Mouse (Mus musculus) left cerebral cortex, postnatal 4 days (tissue): ENCODE data around the gene Gm37419. TPM values are rescaled to one million over a fixed set of nuclear protein-coding genes. Genes with fewer than 3 reads are reported as not detected.

Experiments used
- DNase-seq: peaks from one replicate; pipeline ENCODE4 v3.0.0-alpha.2; 2022
- intact Hi-C: fragments of 180-260 bp; cut with DNase I; formaldehyde crosslinking; loops from one replicate; pipeline ENCODE4 v1.15.1; 2025
- total RNA-seq, 2 experiments: library from RNA; stranded (reverse); gene quantifications; 2 replicates each; pipeline ENCODE4 v1.2.3; 2021

The Gm37419 gene
- total RNA-seq, 2 experiments from 2014 or later: not detected

DNA sequence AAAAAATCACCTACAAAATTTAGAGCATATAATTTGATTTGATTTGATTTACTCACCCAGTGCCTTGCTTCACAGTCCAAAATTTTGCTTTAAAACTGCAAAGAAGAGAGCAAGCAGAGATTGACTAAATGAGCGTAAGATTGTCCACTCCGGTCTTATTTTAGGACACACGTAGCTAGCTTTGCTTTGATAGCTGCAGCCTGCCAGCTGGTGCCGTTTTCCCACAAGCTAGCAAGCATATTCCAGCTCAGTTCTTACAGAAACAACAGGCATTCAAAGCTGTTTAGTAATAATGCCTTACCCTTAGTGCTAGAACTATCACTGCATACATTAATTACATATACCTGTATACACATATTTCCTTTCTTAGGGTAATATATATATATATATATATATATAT, 9.8 kb upstream of the Gm37419 start:
- no peak for DNase-seq
- intact Hi-C loops: no loop called here

DNA sequence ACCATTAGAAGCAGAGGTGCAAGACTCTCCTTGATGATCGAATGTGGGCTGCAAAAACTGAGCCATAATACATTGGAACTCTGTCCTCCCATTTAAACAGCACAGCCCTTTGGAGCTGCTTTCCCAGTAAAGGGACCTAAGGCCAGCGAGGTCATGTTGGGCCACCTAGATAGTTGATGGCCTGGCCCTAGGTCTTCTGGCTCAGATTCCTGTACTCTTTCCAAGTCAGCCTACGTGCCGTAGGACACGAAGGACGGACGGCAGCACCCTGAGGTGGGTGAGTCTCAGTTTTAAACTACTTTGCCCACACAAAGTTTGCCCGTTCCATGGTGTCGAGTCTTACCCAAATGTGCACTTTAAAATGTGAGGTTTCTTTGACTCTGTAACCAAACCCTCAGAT, 8.8 kb upstream of the Gm37419 start:
- DNase-seq: no peak
- intact Hi-C loops: no loop called here

DNA sequence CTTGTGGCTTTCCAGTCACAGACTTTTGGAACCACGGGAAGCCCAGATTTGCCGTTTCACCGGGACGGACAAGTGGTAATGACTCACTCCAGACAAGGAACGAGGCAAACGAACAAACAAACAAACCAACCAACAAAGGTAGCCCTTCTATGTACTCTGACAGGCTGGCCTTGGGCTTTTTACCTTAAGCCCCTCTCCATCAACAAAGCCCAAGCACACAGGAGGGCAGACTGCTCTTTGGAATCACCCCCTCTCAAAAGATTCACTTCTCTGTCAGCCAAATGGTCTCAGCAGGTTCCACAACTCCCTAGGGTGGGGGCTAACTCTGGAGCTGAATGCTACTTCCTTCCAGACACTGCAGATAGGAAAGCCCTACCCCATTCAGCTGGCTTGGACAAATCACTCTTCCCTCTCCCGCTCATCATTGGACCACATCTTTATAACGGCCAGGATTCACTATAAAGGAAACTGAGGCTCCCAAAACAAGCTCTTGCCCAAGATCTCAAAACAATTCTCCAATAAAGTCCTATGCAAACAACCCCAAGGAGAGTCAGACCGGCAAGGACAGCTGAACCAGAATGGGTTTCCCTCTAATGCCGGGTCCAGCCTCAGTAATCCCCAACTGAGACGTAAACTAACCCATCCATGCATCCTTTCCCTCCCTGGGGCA, 7.9 kb upstream of the Gm37419 start:
- DNase-seq: no peak
- intact Hi-C loops: loop anchor here (5.0 to 10.0 kb wide), 3 partner anchors 834 to 1977 kb away; no protein-coding TSS in a partner anchor

DNA sequence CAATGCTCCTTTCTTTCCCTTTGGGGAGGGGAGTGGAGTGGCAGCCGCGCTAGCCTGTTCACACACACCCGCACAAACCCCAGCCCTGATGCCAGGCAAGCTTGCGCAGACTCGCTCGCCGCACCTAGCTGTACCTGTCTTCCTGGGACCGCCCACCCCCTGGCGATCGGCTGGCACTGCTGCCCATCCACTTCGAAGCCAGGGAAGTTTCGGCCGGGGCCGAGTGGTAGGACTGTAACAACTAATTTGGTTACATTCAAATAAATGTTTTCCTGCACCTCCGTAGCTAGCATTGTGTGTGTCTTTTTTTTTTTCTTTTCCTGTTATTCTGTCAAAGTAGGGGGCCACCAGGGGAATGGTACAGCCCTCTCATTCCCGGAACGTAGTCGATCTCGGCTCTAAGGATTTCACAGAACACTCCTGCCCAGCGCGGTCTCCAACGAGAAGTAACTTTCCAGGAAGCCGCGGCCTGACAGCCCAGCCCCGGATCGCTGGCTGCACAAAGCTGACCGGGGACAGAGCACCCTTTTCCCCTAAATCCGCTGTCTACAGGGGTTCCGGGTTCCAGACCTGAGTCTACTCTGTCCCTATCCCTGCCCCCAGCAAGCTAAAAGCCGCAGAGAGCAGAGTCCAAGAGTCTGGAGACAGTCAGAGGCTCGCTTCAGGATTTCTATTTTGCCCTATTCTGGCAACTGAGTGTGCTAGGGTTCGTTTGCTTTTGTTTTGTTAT, 7.1 kb upstream of the Gm37419 start:
- DNase-seq: no peak
- intact Hi-C loops: loop anchor here (5.0 to 10.0 kb wide), 3 partner anchors 834 to 1976 kb away; no protein-coding TSS in a partner anchor

- peak; percentile 82 for DNase-seq
- intact Hi-C loops: loop anchor here (2.0 to 10.0 kb wide), 4 partner anchors 833 to 1975 kb away; no protein-coding TSS in a partner anchor
Measured at GRCm38 (mm10) chr16:23981925-23982851, 6.1 kb upstream of the Gm37419 start.

DNA sequence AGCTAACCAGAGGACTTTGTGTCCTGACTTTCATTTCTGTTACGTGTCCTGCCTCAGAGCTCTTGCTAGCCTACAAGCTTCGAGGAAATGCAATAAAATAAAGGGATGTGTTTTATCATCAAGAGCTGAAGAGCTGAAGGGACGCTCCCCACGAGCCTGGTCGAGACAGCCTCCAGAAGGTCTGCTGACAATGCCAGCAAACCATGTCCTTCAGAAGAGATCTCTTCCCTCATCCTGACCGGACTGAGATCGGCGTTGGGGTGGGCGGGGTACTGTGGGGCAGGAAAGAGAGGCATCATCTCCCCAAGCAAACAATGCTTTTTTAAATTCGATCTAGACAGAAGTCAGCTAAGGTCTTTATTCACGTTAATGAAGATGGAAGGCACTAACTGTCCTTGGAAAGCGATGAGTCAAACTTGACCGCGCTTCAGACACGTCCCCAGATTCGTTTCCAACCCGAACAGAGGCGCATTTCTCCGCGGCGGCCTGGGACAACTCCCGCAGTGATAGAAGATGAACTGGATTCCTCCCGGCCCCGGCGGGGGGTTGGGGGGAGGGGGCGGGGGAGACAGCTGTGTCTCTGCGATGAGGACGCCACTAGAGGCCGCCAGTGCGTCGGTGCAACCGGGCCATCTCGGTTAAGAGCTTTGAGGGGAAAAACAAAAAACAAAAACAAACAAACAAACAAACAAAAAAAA, 5.2 kb upstream of the Gm37419 start:
- DNase-seq: peak; percentile 92
- intact Hi-C loops: loop anchor here (2.0 to 10.0 kb wide), 4 partner anchors 832 to 1974 kb away; no protein-coding TSS in a partner anchor

- intact Hi-C loops: loop anchor here (2.0 to 10.0 kb wide), 4 partner anchors 831 to 1973 kb away; no protein-coding TSS in a partner anchor
- peak; percentile 91 for DNase-seq
Measured at GRCm38 (mm10) chr16:23984183-23984582, 4.1 kb upstream of the Gm37419 start.

- intact Hi-C loops: loop anchor here (2.0 to 10.0 kb wide), 5 partner anchors 830 to 1972 kb away; no protein-coding TSS in a partner anchor
- DNase-seq: peak; percentile 24
Measured at GRCm38 (mm10) chr16:23984760-23985466, 3.4 kb upstream of the Gm37419 start.

GRCm38 (mm10) chr16:23985467-23985861, 2.8 kb upstream of the Gm37419 start:
- intact Hi-C loops: loop anchor here (2.0 to 10.0 kb wide), 4 partner anchors 829 to 1363 kb away; no protein-coding TSS in a partner anchor
- peak; percentile 59 for DNase-seq

DNA sequence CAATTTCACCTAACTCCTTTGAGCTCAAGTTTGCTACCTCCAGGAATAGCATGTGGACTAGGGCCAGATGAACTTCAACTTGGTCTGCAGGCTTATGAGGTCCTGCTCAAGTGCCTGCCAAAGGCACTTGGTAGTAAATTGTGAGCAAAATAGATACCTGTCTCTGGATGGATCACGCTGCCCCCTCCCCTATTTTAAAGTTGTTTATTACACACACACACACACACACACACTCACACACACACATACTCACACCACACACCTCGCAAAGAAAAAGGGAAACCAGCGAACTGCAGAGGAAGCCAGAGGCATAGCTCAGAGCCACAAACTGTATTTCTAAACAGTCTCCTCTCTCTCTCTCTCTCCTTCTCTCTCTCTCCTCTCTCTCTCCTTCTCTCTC, 2.1 kb upstream of the Gm37419 start:
- DNase-seq: no peak
- intact Hi-C loops: loop anchor here (5.0 to 10.0 kb wide), 3 partner anchors 829 to 1276 kb away; no protein-coding TSS in a partner anchor

- intact Hi-C loops: loop anchor here (5.0 to 10.0 kb wide), 3 partner anchors 828 to 1275 kb away; no protein-coding TSS in a partner anchor
- DNase-seq: peak; percentile 21
Measured at GRCm38 (mm10) chr16:23986871-23987270, 1.4 kb upstream of the Gm37419 start.

DNA sequence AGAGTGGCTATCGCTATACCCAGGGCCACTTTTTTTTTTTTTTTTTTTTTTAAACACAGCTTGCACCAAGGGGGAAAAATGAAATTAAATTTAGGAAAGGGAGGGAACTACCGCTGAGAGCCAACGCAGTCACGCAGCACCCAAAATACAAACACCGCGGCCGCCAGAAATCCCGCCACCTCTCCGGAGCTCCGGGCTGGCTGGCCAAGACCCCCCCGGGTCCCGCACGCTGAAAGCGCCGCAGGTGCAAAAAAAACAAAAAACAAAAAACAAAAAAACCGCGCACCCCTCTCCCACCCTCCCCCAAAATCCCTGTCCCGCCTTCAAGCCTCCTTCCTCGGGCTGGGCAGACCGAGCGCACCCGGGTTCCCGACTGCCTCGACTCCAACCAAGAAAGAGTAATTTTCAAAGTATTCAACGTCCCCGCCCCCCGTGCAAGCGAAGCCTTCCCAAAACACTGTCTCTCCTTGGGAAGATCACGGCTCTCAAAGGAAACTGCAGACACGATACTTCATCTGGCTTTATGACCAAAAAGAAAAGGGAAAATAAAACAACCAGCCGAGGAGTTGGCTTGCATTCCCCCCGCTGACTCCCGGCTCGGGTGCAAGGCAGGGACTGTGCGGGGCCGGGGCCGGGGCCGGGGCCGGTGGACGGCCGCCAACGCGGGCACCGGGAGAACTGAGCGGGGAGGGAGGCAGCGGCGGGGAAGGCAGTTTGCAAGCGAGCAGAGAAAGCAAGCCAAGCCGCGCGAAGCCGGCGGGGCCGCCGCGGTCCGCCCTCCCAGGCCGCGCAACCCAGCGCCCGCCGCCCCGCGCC, 733 bp upstream of the Gm37419 start:
- peak; percentile 53 for DNase-seq
- intact Hi-C loops: loop anchor here (5.0 to 10.0 kb wide), 3 partner anchors 827 to 1275 kb away; no protein-coding TSS in a partner anchor

DNA sequence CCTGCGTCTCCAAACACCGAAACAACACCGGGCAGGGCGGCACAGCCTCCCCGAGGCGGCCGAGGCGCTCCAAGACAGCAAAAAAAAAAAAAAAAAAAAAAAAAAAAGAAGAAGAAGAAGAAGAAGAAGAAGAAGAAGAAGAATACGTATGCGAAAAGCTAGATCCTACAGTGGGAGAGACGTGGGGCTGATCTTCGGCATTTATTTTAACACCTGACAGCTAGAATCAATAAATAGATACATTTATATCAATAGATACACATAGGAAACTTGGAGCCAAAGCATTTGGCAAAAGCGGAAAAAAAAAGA, 171 bp upstream of the Gm37419 start:
- intact Hi-C loops: loop anchor here (5.0 to 10.0 kb wide), 3 partner anchors 827 to 1274 kb away; no protein-coding TSS in a partner anchor
- DNase-seq: no peak

- DNase-seq: no peak
- intact Hi-C loops: loop anchor here (5.0 to 10.0 kb wide), 4 partner anchors 513 to 1273 kb away; no protein-coding TSS in a partner anchor
Measured at GRCm38 (mm10) chr16:23989209-23990160, 1.2 kb downstream of the Gm37419 start.

- intact Hi-C loops: loop anchor here (5.0 kb wide), 1 partner anchor 512 kb away; no protein-coding TSS in a partner anchor
- DNase-seq: no peak
Measured at GRCm38 (mm10) chr16:23990161-23990970, 2.1 kb downstream of the Gm37419 start.

GRCm38 (mm10) chr16:23991170-23991569, 2.9 kb downstream of the Gm37419 start:
- DNase-seq: peak; percentile 89
- intact Hi-C loops: loop anchor here (5.0 kb wide), 1 partner anchor 511 kb away; no protein-coding TSS in a partner anchor
